Mouse (Mus musculus) embryonic fibroblast, embryonic 13.5 days (primary cell): ENCODE measurements at regions not wholly inside any gene's neighbourhood (a gene's known extent, or its start where the extent isn't known, plus 50 kb on each side); places are given as distances from the start of the nearest gene placed in this dataset.

Experiments used
- H3K27ac ChIP-seq: 2 replicates; pipeline ENCODE4 v1.5.1; 2012; ENCODE audit warnings: low read length, control low read depth, inconsistent platforms; ENCODE audit not compliant: insufficient read depth
- H3K4me1 ChIP-seq: 2 replicates; pipeline ENCODE4 v1.6.1; 2011; ENCODE audit warnings: low read length; ENCODE audit not compliant: control insufficient read depth, insufficient read depth
- H3K4me3 ChIP-seq: 2 replicates; pipeline ENCODE4 v1.5.1; 2011; ENCODE audit warnings: mild to moderate bottlenecking, control low read depth, low read length; ENCODE audit not compliant: insufficient read depth
- CTCF ChIP-seq: IDR thresholded peaks from 2 replicates; pipeline ENCODE4 v1.5.1; 2011; ENCODE audit warnings: mild to moderate bottlenecking, control low read depth, low read length, moderate library complexity, borderline replicate concordance; ENCODE audit not compliant: insufficient read depth
- POLR2A ChIP-seq: IDR thresholded peaks from 2 replicates; pipeline ENCODE4 v1.6.1; 2011; ENCODE audit warnings: low read depth, mild to moderate bottlenecking, control low read depth, low read length, moderate library complexity

DNA sequence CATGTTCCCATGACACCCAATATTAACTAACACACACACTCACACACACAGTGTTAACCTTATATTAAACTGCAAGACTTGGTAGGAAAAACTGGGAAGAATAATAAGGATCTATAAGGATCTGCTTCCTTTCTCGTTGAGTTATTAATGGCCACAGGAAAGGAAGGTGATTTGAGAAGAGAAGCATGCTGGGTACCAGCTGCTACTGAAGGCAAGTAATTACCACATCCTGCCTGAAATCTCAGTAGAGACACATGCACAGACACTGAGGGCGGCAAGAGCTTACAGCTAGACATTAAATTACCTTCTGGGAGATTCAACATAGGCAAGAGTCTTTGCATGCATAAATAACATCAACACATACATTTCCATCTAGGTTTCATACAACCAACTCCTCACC is 160.8 kb downstream of the Tpbg start:
- Histone ChIP-seq H3K27ac (no peak overlapping the region), H3K4me3 (no peak overlapping the region), H3K4me1 (no peaks in the 10 kb centered on the region)
- no peak for TF ChIP-seq CTCF
- TF ChIP-seq POLR2A, result no peak

DNA sequence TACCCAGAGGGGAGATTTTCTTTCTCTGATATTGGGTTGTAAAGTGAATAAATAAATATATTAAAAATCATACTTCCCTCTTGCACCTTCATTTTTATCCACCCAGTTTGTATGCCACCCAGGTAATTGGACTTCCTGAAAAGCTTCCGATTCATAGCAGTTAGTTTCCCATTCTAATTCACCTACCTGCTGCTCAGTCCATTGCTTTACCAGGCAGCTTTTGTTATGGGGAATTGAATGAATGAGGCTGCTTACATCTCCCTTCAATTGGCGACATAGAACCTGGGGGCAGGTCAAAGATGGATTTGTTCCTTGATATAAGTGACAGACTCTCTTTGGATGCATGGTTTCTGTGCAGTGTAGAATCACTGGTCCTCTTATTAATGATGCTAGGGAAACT is 169.5 kb downstream of the Tpbg start:
- no peak for TF ChIP-seq POLR2A
- TF ChIP-seq CTCF, result no peak
- Histone ChIP-seq H3K4me3 (no peak overlapping the region), H3K27ac (no peak overlapping the region)

DNA sequence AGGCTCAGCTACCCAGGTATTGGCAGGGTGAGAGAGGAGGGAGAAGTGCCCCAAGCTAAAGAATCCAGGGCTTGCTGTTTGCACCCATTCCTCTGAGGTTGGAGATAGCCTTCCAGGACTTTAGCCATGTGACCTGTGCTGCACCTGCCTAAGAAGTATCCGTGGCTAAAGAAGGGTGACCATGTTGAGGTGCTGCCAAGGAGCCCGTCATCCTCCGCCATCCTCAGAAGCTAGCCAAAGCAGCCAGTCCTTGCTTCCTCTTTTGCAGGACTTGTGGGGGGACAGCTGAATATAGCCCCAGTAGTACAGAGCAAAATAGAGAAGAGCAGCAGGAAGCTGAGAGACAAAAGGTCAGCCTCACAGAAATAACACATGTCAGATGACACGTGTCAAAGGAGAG is 173.7 kb downstream of the Tpbg start:
- H3K27ac ChIP-seq, result no peak overlapping the region
- TF ChIP-seq POLR2A, result no peak
- TF ChIP-seq CTCF, result no peak
- H3K4me1 ChIP-seq, result no peaks in the 10 kb centered on the region
- no peak overlapping the region for H3K4me3 ChIP-seq

More for the DNA sequence above, 169.5 kb downstream of the Tpbg start:
- H3K4me1 ChIP-seq, result no peaks in the 10 kb centered on the region

DNA sequence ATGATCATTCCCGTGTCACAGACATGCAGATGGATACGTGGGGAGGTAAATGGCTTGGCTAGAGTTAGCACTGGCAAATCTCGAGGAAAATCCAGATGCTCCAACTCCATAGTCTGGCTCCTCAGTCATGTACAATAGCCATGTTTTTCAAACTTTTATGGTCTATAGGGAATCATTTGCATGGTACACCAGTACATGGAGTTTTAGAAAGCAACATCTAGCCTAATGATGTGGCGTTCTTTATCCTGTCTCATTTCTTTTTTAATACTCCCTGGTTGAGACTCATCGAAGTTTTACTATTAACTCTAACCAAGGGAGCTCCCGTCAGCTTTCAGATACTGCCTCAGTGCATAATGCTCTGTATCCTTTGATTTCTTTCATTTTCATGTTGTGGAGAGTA is 178.0 kb downstream of the Tpbg start:
- TF ChIP-seq CTCF (no peak), POLR2A (no peak)
- Histone ChIP-seq H3K27ac (no peak overlapping the region), H3K4me1 (no peaks in the 10 kb centered on the region), H3K4me3 (no peak overlapping the region)

DNA sequence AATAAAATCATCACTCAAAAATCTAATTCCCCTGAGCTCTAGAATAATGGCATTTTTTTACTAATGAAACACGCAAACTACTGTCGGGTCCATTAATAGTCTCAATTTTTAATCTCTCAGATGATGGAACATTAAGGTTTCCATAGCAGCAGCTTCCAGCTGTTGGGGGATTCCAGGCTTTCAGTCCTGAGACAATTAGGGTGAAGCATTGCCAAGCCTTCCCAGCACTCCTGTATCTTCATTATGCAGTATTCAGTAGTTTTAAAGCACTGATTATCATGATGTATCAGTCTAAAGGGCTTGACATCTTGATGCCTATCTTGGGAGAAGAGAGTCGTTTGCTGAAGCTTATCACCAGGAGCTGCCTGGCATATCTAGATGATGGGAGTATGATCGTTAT is 178.6 kb downstream of the Tpbg start:
- Histone ChIP-seq H3K27ac (no peak overlapping the region), H3K4me3 (no peak overlapping the region), H3K4me1 (no peaks in the 10 kb centered on the region)
- TF ChIP-seq CTCF (no peak), POLR2A (no peak)

DNA sequence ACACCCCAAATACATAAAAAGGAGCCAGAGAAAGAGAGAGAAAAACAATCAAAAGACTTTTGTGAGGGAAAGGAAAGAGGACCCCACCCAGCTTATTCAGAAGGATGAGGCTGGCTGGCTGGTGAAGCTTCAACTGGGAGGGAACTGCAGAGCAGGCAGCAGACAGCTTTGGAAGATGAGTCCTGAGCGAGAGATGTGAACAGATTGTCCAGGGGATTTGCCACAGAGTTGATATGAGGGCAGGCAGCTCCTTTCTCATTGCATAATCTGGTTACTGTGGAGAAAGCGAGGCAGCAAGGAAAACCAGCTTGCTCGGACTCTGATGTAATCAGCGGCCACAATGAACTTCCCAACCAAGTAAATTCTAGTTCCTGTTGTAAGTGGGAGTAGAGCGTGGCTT is 188.6 kb downstream of the Tpbg start:
- Histone ChIP-seq H3K27ac (no peak overlapping the region), H3K4me3 (no peak overlapping the region), H3K4me1 (no peaks in the 10 kb centered on the region)
- TF ChIP-seq CTCF, result no peak
- no peak for TF ChIP-seq POLR2A

DNA sequence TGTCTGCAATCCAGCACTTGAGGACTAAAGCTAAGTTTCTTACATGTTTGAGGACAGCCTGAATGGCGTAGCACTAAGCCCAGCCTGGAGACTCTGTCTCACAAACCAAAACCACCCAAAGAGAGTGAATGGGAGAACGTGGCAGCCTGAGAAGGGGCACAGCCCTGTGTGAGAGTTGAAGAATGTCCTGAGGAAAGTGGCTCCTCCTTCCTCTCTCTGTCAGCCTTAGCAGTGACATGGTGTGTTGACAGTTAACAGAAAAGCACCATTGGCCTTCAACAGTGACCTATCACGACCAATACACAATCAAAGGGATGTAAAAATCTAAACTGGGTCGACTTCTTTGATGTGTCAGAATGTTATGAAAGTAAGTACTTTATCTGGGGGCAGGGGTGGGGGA is 201.9 kb downstream of the Tpbg start:
- TF ChIP-seq CTCF (no peak), POLR2A (no peak)
- Histone ChIP-seq H3K4me3 (no peak overlapping the region), H3K27ac (no peak overlapping the region), H3K4me1 (no peaks in the 10 kb centered on the region)

DNA sequence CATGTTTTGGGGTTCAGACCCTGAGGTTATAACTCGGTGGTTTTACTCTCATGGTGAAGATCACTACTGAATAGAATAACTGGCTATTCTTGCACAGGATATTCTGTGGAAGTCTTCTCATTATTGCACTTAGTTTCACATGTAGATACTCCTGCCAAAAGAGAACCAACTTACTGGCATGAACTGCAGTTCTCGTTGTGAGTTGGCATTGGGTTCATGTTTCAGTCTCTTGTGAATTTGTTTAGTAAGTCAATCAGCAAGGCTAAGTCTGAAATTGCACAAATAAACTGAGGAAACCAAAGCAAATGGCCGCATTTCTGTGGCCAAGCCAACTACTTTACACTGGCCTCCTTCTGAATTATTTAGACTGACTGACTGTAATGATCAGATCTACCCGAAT is 215.9 kb downstream of the Tpbg start:
- H3K4me1 ChIP-seq, result no peaks in the 10 kb centered on the region
- no peak overlapping the region for H3K27ac ChIP-seq
- TF ChIP-seq CTCF (no peak), POLR2A (no peak)
- no peak overlapping the region for H3K4me3 ChIP-seq

DNA sequence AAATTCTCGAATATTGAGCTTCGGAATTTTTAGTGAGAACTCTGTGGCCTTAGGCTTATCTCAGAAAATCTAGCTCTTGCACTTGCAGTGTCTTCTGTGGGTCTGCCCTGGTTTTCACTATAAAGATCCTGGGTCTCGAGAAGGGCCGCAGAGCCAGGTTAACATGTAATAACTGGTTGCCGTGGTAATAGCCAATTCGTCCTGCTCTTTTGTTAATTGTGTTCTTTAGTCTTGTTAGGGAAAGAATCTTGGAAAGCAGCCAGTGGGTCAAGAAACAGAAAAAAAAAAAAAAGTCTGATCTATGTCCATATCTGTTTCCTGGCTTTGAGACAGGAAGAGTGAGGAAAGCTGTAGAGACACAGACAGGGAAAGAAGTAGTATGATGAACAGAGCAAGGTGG is 217.9 kb downstream of the Tpbg start:
- TF ChIP-seq POLR2A, result no peak
- no peak for TF ChIP-seq CTCF
- Histone ChIP-seq H3K4me3 (no peak overlapping the region), H3K4me1 (no peaks in the 10 kb centered on the region), H3K27ac (no peak overlapping the region)

DNA sequence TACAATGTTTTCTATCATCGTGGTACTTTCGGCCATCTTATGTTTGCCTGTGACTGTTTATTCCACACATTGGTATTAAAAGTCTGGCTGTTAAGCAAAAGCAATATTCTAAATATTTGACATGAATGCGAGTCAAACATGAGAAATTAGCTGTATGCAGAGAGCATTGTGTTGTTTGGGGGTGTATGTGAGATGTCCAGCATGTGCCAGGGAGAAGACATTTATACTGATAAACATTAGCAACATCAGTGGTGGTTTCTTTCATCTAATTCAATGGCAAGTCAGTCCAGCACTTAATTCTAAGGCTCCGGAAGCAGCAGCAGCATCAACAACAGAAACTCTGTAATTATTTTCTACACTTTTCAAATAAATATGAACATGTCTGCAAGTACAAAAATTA is 219.1 kb downstream of the Tpbg start:
- no peaks in the 10 kb centered on the region for H3K4me1 ChIP-seq
- TF ChIP-seq POLR2A (no peak), CTCF (no peak)
- H3K27ac ChIP-seq, result no peak overlapping the region
- H3K4me3 ChIP-seq, result no peak overlapping the region

DNA sequence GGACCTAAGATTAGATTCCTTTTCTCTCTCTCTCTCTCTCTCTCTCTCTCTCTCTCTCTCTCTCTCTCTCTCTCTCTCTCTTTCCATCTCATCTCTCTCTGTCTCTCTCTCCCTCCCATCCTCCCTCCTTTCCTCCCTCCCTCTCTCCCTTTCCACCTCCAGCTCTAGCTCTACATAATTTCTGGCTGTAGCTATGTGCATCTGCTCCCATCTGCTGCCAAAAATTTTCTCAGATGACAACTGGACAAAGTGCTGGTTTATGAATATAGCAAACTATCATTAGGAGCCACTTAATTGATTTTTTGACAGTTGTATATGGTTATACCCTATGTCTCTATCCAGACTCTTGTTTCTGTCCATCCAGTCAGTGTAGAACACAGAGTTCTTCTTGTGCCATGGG is 237.1 kb downstream of the Tpbg start:
- Histone ChIP-seq H3K27ac (no peak overlapping the region), H3K4me3 (no peak overlapping the region), H3K4me1 (no peaks in the 10 kb centered on the region)
- TF ChIP-seq CTCF (no peak), POLR2A (no peak)
